Mouse (Mus musculus) midbrain, embryonic 12.5 days (tissue): ENCODE measurements around the gene Ndufc1. TPM values are rescaled to one million over a fixed set of nuclear protein-coding genes. Genes with fewer than 3 reads are reported as not detected.

Experiments used
- ATAC-seq: fragments of 200-750 bp; cut with Nextera tagmentation; 2 replicates; pipeline ENCODE4 v1.8.0; 2017; ENCODE audit warnings: low read depth, moderate TSS enrichment, moderate library complexity; ENCODE audit not compliant: low FRiP score
- H3K27ac ChIP-seq: fragments of 300-500 bp; sonication (generic); replicated peaks from 2 replicates; pipeline ENCODE4 v1.5.1; 2016; ENCODE audit warnings: mild to moderate bottlenecking
- H3K27me3 ChIP-seq: fragments of 300-500 bp; sonication (generic); 2 replicates; pipeline ENCODE4 v1.6.1; 2016; ENCODE audit warnings: mild to moderate bottlenecking
- H3K36me3 ChIP-seq: fragments of 300-500 bp; sonication (generic); 2 replicates; pipeline ENCODE4 v1.6.1; 2016
- H3K4me1 ChIP-seq: fragments of 300-500 bp; sonication (generic); 2 replicates; pipeline ENCODE4 v1.6.1; 2016
- H3K4me2 ChIP-seq: fragments of 300-500 bp; sonication (generic); replicated peaks from 2 replicates; pipeline ENCODE4 v1.6.1; 2016; ENCODE audit warnings: mild to moderate bottlenecking, moderate library complexity
- H3K4me3 ChIP-seq: fragments of 300-500 bp; sonication (generic); 2 replicates; pipeline ENCODE4 v1.5.1; 2016; ENCODE audit warnings: mild to moderate bottlenecking
- H3K9ac ChIP-seq: fragments of 300-500 bp; sonication (generic); replicated peaks from 2 replicates; pipeline ENCODE4 v1.6.1; 2016; ENCODE audit warnings: mild to moderate bottlenecking, moderate library complexity
- H3K9me3 ChIP-seq: fragments of 300-500 bp; sonication (generic); 2 replicates; pipeline ENCODE4 v1.6.1; 2016; ENCODE audit warnings: mild to moderate bottlenecking
- WGBS: fragments of 180-500 bp; shearing (Covaris S2); methylation state at CpG from one replicate; pipeline ENCODE4 v1.1.7; 2016; 5-methylcytosine and 5-hydroxymethylcytosine counted together
- polyA plus RNA-seq: library from polyadenylated mRNA; unstranded; fragments of >200 nt; fragmentation: Nextera tagmentation; extraction: Ambion mirVana; gene quantifications from 2 replicates; pipeline ENCODE4 v1.2.1, GENCODE M21; 2016

Gene Ndufc1
- polyA plus RNA-seq, 1 experiment from 2014 or later, result 707 TPM

GRCm38 (mm10) chr3:51378665-51378946 is 30.2 kb downstream of the Ndufc1 start:
- no peak overlapping the region for H3K4me3 ChIP-seq
- H3K4me1 ChIP-seq, result peaks cover 6% of the 10 kb centered on the region; the same call in 1 of the 2 replicates
- 82% methylated on average over 3 of the region's 3 CpGs for WGBS
- H3K36me3 ChIP-seq, result no peaks in the 10 kb centered on the region
- H3K9me3 ChIP-seq, result 0 out of 2 replicates have a peak, but pooled peaks cover 6% of the 10 kb centered on the region
- H3K27me3 ChIP-seq, result no peaks in the 10 kb centered on the region
- H3K27ac ChIP-seq, result no peak overlapping the region
- no peak overlapping the region for H3K9ac ChIP-seq
- peak overlapping the region; percentile 40 for H3K4me2 ChIP-seq
- ATAC-seq, result no peak

GRCm38 (mm10) chr3:51377878-51378664 is 30.7 kb downstream of the Ndufc1 start:
- H3K9ac ChIP-seq, result no peak overlapping the region
- H3K4me3 ChIP-seq, result no peak overlapping the region
- ATAC-seq, result no peak

GRCm38 (mm10) chr3:51375307-51376265 is 33.2 kb downstream of the Ndufc1 start:
- no peak for ATAC-seq
- Histone ChIP-seq H3K9me3 (0 out of 2 replicates have a peak, but pooled peaks cover 6% of the 10 kb centered on the region), H3K4me2 (no peak overlapping the region), H3K27me3 (no peaks in the 10 kb centered on the region), H3K36me3 (no peaks in the 10 kb centered on the region), H3K27ac (no peak overlapping the region), H3K9ac (no peak overlapping the region), H3K4me1 (no peaks in the 10 kb centered on the region), H3K4me3 (no peak overlapping the region)
- 86% methylated on average over 19 of the region's 19 CpGs for WGBS

More at GRCm38 (mm10) chr3:51377878-51378664, 30.7 kb downstream of the Ndufc1 start:
- H3K9me3 ChIP-seq, result 0 out of 2 replicates have a peak, but pooled peaks cover 6% of the 10 kb centered on the region
- no peaks in the 10 kb centered on the region for H3K36me3 ChIP-seq
- peaks cover under 1% of the 10 kb centered on the region; the same call in 1 of the 2 replicates for H3K4me1 ChIP-seq
- H3K4me2 ChIP-seq, result peak overlapping the region; percentile 40
- no peaks in the 10 kb centered on the region for H3K27me3 ChIP-seq
- 47% methylated on average over 31 of the region's 31 CpGs for WGBS
- no peak overlapping the region for H3K27ac ChIP-seq

GRCm38 (mm10) chr3:51373544-51373943 is 35.2 kb downstream of the Ndufc1 start:
- Histone ChIP-seq H3K27ac (no peak overlapping the region), H3K27me3 (no peaks in the 10 kb centered on the region), H3K4me3 (no peak overlapping the region), H3K4me2 (no peak overlapping the region), H3K36me3 (no peaks in the 10 kb centered on the region), H3K4me1 (no peaks in the 10 kb centered on the region), H3K9me3 (0 out of 2 replicates have a peak, but pooled peaks cover 6% of the 10 kb centered on the region), H3K9ac (no peak overlapping the region)
- WGBS, result 72% methylated on average over 5 of the region's 5 CpGs
- no peak for ATAC-seq

GRCm38 (mm10) chr3:51372883-51373282 is 35.9 kb downstream of the Ndufc1 start:
- Histone ChIP-seq H3K27me3 (0 out of 2 replicates have a peak, but pooled peaks cover 3% of the 10 kb centered on the region), H3K4me3 (no peak overlapping the region), H3K36me3 (no peaks in the 10 kb centered on the region), H3K27ac (no peak overlapping the region), H3K4me1 (no peaks in the 10 kb centered on the region), H3K9me3 (0 out of 2 replicates have a peak, but pooled peaks cover 6% of the 10 kb centered on the region), H3K4me2 (no peak overlapping the region), H3K9ac (no peak overlapping the region)
- 82% methylated on average over 5 of the region's 5 CpGs for WGBS
- ATAC-seq, result no peak

GRCm38 (mm10) chr3:51371826-51372225 is 37.0 kb downstream of the Ndufc1 start:
- Histone ChIP-seq H3K9me3 (0 out of 2 replicates have a peak, but pooled peaks cover 6% of the 10 kb centered on the region), H3K4me3 (no peak overlapping the region), H3K27me3 (0 out of 2 replicates have a peak, but pooled peaks cover 3% of the 10 kb centered on the region), H3K36me3 (no peaks in the 10 kb centered on the region), H3K4me1 (no peaks in the 10 kb centered on the region), H3K9ac (no peak overlapping the region), H3K4me2 (no peak overlapping the region), H3K27ac (no peak overlapping the region)
- 69% methylated on average over 2 of the region's 2 CpGs for WGBS
- no peak for ATAC-seq

GRCm38 (mm10) chr3:51368011-51368410 is 40.8 kb downstream of the Ndufc1 start:
- H3K27me3 ChIP-seq, result peaks cover 15% of the 10 kb centered on the region
- ATAC-seq, result no peak
- no peak overlapping the region for H3K9ac ChIP-seq
- H3K27ac ChIP-seq, result no peak overlapping the region
- H3K36me3 ChIP-seq, result no peaks in the 10 kb centered on the region
- no peak overlapping the region for H3K4me2 ChIP-seq
- 87% methylated on average over 4 of the region's 4 CpGs for WGBS
- H3K9me3 ChIP-seq, result no peaks in the 10 kb centered on the region
- H3K4me1 ChIP-seq, result no peaks in the 10 kb centered on the region; the same call in 1 of the 2 replicates
- H3K4me3 ChIP-seq, result no peak overlapping the region

- WGBS, result 77% methylated on average over 4 of the region's 4 CpGs
- no peak overlapping the region for H3K4me3 ChIP-seq
- peaks cover 25% of the 10 kb centered on the region for H3K27me3 ChIP-seq
- no peak for ATAC-seq
- no peak overlapping the region for H3K27ac ChIP-seq
- H3K4me2 ChIP-seq, result no peak overlapping the region
- H3K36me3 ChIP-seq, result no peaks in the 10 kb centered on the region
- H3K9ac ChIP-seq, result no peak overlapping the region
- no peaks in the 10 kb centered on the region for H3K9me3 ChIP-seq
- H3K4me1 ChIP-seq, result no peaks in the 10 kb centered on the region; the same call in 1 of the 2 replicates
These were observed 41.9 kb downstream of the Ndufc1 start for GRCm38 (mm10) chr3:51366926-51367325.

- H3K9ac ChIP-seq, result peak overlapping the region; percentile 26; the same call in 1 of the 2 replicates
- H3K9me3 ChIP-seq, result no peaks in the 10 kb centered on the region
- peak overlapping the region; percentile 71 for H3K4me2 ChIP-seq
- H3K27me3 ChIP-seq, result peaks cover 37% of the 10 kb centered on the region
- no peaks in the 10 kb centered on the region for H3K36me3 ChIP-seq
- H3K4me1 ChIP-seq, result no peaks in the 10 kb centered on the region; the same call in 1 of the 2 replicates
- peak overlapping the region; percentile 42 for H3K4me3 ChIP-seq
- ATAC-seq, result no peak
- no peak overlapping the region for H3K27ac ChIP-seq
- 13% methylated on average over 3 of the region's 3 CpGs for WGBS
These were observed 43.3 kb downstream of the Ndufc1 start for GRCm38 (mm10) chr3:51365517-51365882.

GRCm38 (mm10) chr3:51364703-51365516 is 43.9 kb downstream of the Ndufc1 start:
- no peaks in the 10 kb centered on the region for H3K36me3 ChIP-seq
- 7% methylated on average over 31 of the region's 31 CpGs for WGBS
- peaks cover 39% of the 10 kb centered on the region for H3K27me3 ChIP-seq
- H3K4me2 ChIP-seq, result peak overlapping the region; percentile 71
- no peak overlapping the region for H3K27ac ChIP-seq
- peak overlapping the region; percentile 48 for H3K9ac ChIP-seq
- ATAC-seq, result peak; percentile 90
- no peaks in the 10 kb centered on the region for H3K9me3 ChIP-seq
- no peaks in the 10 kb centered on the region; the same call in 1 of the 2 replicates for H3K4me1 ChIP-seq
- H3K4me3 ChIP-seq, result peak overlapping the region; percentile 42

GRCm38 (mm10) chr3:51361066-51361465 is 47.7 kb downstream of the Ndufc1 start:
- Histone ChIP-seq H3K27ac (no peak overlapping the region), H3K4me3 (no peak overlapping the region), H3K27me3 (peaks cover 67% of the 10 kb centered on the region), H3K36me3 (no peaks in the 10 kb centered on the region), H3K9me3 (no peaks in the 10 kb centered on the region), H3K9ac (no peak overlapping the region), H3K4me1 (peaks cover 9% of the 10 kb centered on the region), H3K4me2 (no peak overlapping the region)
- no peak for ATAC-seq
- WGBS, result 20% methylated on average over 9 of the region's 9 CpGs
